Mouse (Mus musculus) gastrocnemius, postnatal 36 days (tissue): Measurements from ENCODE around the gene Snx30. TPM values are rescaled to one million over a fixed set of nuclear protein-coding genes. Genes with fewer than 3 reads are reported as not detected.

Source experiments
- DNase-seq, 2 experiments: peaks; one replicate each; pipeline ENCODE4 v3.0.0; 2022
- intact Hi-C: fragments of 180-260 bp; cut with DNase I; formaldehyde crosslinking; loops from one replicate; pipeline ENCODE4 v1.15.1; 2025
- total RNA-seq, 2 experiments: library from RNA; stranded (reverse); gene quantifications; 2 replicates each; pipeline ENCODE4 v1.2.3; 2021

The Snx30 gene
- total RNA-seq, 2 experiments from 2014 or later: 2.4 to 3.4 TPM

- intact Hi-C loops: no loop called here
Measured at GRCm38 (mm10) chr4:59863869-59864268, 58.2 kb downstream of the Snx30 start.

GRCm38 (mm10) chr4:59868086-59868485, 62.4 kb downstream of the Snx30 start:
- intact Hi-C loops: no loop called here
- DNase-seq: no peak

More at GRCm38 (mm10) chr4:59863869-59864268, 58.2 kb downstream of the Snx30 start:
- no peak for DNase-seq

GRCm38 (mm10) chr4:59869488-59870057, 63.9 kb downstream of the Snx30 start:
- intact Hi-C loops: loop anchor here (2.0 to 5.0 kb wide), 2 partner anchors 83 to 257 kb away; no protein-coding TSS in a partner anchor

GRCm38 (mm10) chr4:59870433-59870832, 64.8 kb downstream of the Snx30 start:
- intact Hi-C loops: loop anchor here (2.0 to 5.0 kb wide), 2 partner anchors 84 to 258 kb away; no protein-coding TSS in a partner anchor
- DNase-seq: no peak

More at GRCm38 (mm10) chr4:59869488-59870057, 63.9 kb downstream of the Snx30 start:
- DNase-seq: peak in 1 of 2 experiments; percentile 27

- DNase-seq: peak; percentile 54 to 60
- intact Hi-C loops: loop anchor here (2.0 to 5.0 kb wide), 2 partner anchors 84 to 259 kb away; no protein-coding TSS in a partner anchor
Measured at GRCm38 (mm10) chr4:59870859-59871591, 65.4 kb downstream of the Snx30 start.

GRCm38 (mm10) chr4:59873240-59873639, 67.6 kb downstream of the Snx30 start:
- intact Hi-C loops: loop anchor here (5.0 kb wide), 1 partner anchor 261 kb away; no protein-coding TSS in a partner anchor

GRCm38 (mm10) chr4:59873830-59874229, 68.2 kb downstream of the Snx30 start:
- intact Hi-C loops: loop anchor here (5.0 kb wide), 1 partner anchor 262 kb away; no protein-coding TSS in a partner anchor

More at GRCm38 (mm10) chr4:59873240-59873639, 67.6 kb downstream of the Snx30 start:
- DNase-seq: no peak

GRCm38 (mm10) chr4:59876570-59876969, 70.9 kb downstream of the Snx30 start:
- DNase-seq: no peak
- intact Hi-C loops: no loop called here

More at GRCm38 (mm10) chr4:59873830-59874229, 68.2 kb downstream of the Snx30 start:
- DNase-seq: no peak

GRCm38 (mm10) chr4:59877025-59877424, 71.4 kb downstream of the Snx30 start:
- DNase-seq: no peak
- intact Hi-C loops: no loop called here

- intact Hi-C loops: no loop called here
- no peak for DNase-seq
Measured at GRCm38 (mm10) chr4:59878595-59878994, 73.0 kb downstream of the Snx30 start.

GRCm38 (mm10) chr4:59879444-59879843, 73.8 kb downstream of the Snx30 start:
- intact Hi-C loops: no loop called here
- no peak for DNase-seq

GRCm38 (mm10) chr4:59880725-59881124, 75.1 kb downstream of the Snx30 start:
- no peak for DNase-seq
- intact Hi-C loops: no loop called here

- no peak for DNase-seq
- intact Hi-C loops: no loop called here
Measured at GRCm38 (mm10) chr4:59881210-59881609, 75.6 kb downstream of the Snx30 start.

- intact Hi-C loops: no loop called here
- no peak for DNase-seq
Measured at GRCm38 (mm10) chr4:59884136-59884696, 78.6 kb downstream of the Snx30 start.

- no peak for DNase-seq
- intact Hi-C loops: no loop called here
Measured at GRCm38 (mm10) chr4:59886281-59886680, 80.6 kb downstream of the Snx30 start.

- intact Hi-C loops: no loop called here
- no peak for DNase-seq
Measured at GRCm38 (mm10) chr4:59887011-59887410, 81.4 kb downstream of the Snx30 start.

GRCm38 (mm10) chr4:59888014-59888413, 82.4 kb downstream of the Snx30 start:
- no peak for DNase-seq
- intact Hi-C loops: no loop called here

GRCm38 (mm10) chr4:59890086-59890600, 84.5 kb downstream of the Snx30 start:
- intact Hi-C loops: no loop called here
- DNase-seq: no peak

- no peak for DNase-seq
- intact Hi-C loops: no loop called here
Measured at GRCm38 (mm10) chr4:59891723-59892416, 86.2 kb downstream of the Snx30 start.

GRCm38 (mm10) chr4:59892731-59893130, 87.1 kb downstream of the Snx30 start:
- DNase-seq: no peak
- intact Hi-C loops: no loop called here
